Mouse (Mus musculus): ENCODE measurements around the gene Tnfrsf13c.

DNA sequence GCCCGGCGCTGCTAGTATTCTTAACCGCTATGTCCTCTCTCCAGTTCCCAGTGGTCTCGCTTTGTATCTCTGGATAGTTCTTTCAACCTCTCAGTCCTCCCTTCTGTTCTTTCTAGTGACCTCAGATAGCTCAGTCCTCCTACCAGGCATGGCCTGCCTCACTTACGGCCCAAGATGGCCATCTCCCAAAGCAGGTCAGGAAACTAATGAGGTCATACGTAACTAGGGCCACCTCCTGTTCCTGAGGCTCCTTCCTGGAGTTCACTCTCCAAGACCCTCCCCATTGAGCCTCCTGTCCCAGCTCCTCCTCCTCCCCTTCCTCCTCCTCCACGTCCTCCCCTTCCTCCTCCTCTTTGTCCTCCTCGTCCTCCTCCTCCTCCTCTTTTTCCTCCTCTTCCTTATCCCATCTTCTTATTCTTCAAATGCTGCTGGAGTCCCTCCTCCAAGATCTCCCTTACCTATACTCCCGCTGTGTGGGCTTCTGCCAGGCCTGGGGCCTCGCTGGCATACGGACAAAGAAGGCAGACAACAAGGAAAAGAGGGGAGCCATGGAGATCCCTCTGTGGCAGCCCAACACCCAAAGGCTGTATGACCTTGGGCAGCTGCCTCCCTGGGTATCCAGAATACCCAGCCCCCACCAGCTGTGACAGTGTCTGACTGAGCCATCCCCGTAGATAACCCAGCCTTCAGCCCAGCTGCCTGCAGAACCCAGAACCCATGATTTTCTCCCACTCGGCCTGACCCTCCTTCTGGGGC lies 14.7 kb downstream of the Tnfrsf13c start:
- TF ChIP-seq POLR2A (IDR thresholded peaks at IDR 0.05; ENCODE audit: insufficient read depth, low read depth, low read length), result no peak
- TF ChIP-seq CTCF (IDR thresholded peaks at IDR 0.05; ENCODE audit: insufficient read depth, low read depth, low read length), result no peak
